Mouse (Mus musculus): Measurements from ENCODE around the gene Notch1. TPM values are rescaled to one million over a fixed set of nuclear protein-coding genes. Genes with fewer than 3 reads are reported as not detected.

Gene Notch1
- polyA plus RNA-seq, 1 experiment, result 16.3 TPM

DNA sequence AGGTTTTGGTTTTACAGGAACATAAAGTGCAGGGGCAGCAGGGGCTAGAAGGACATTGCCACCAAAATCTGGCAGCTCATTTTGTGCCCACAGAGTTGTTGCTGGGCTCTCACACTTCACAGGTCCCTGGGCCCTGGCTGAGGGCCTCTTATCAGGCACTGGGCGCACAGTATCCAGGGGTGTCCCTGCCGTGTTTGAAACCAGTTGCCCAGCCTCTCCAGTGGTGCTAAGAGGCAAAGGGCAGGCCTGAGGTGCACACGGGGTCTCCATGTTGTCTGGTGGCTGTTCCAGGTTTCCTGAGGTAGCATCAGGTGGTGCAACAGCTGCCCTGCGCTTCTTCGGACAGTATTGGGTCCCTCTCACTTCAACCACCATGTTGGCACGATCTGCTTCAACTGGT lies 76.8 kb downstream of the Notch1 start:
- Histone ChIP-seq H3K27me3 (ENCODE audit: control insufficient read depth, insufficient read depth, insufficient read length) (no peaks in the 10 kb centered on the region), H3K36me3 (ENCODE audit: control insufficient read depth, insufficient read depth) (peaks cover 40% of the 10 kb centered on the region), H3ac (ENCODE audit: control insufficient read depth, insufficient read length) (no peak overlapping the region), H3K4me2 (ENCODE audit: low read depth) (no peak overlapping the region), H3K79me2 (ENCODE audit: control insufficient read depth, insufficient read depth) (peaks cover 48% of the 10 kb centered on the region), H3K4me3 (no peak overlapping the region)
- no peak for TF ChIP-seq SRF (IDR thresholded peaks at IDR 0.05; ENCODE audit: control insufficient read depth, insufficient read length, low read depth)
- no peak for TF ChIP-seq MAX (IDR thresholded peaks at IDR 0.05; ENCODE audit: low read depth)
- no peak for TF ChIP-seq POLR2AphosphoS2 (IDR thresholded peaks at IDR 0.05; ENCODE audit: insufficient read length, low read depth)
- TF ChIP-seq TCF3 (IDR thresholded peaks at IDR 0.05; ENCODE audit: insufficient read length, low read depth), result no peak
- TF ChIP-seq POLR2A (IDR thresholded peaks at IDR 0.05; ENCODE audit: insufficient read length, low read depth), result no peak

DNA sequence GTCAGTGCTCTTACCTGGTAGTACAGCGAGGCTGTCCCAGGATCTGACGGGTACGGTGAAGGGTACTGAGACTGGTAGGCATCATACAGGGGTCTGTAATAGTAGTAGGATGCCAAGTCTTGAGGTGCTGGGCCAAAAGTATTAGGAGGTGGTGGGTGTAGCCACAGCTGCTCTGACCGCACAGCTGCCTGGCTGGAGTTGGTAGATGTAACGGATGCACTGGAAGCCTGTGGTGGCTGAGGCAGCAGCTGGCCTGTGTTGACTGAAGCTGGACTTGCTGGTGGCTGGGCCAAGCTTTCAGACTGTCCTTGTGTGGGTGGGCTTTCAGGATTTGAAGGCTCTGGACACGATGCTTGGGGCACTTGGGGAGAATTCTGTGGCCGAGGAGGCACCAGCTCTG lies 78.1 kb downstream of the Notch1 start:
- peaks cover 52% of the 10 kb centered on the region for H3K36me3 ChIP-seq (ENCODE audit: control insufficient read depth, insufficient read depth)
- peaks cover 35% of the 10 kb centered on the region for H3K79me2 ChIP-seq (ENCODE audit: control insufficient read depth, insufficient read depth)
- no peak overlapping the region for H3K4me3 ChIP-seq
- no peaks in the 10 kb centered on the region for H3K27me3 ChIP-seq (ENCODE audit: control insufficient read depth, insufficient read depth, insufficient read length)
- H3ac ChIP-seq (ENCODE audit: control insufficient read depth, insufficient read length), result no peak overlapping the region
- TF ChIP-seq TCF12 (IDR thresholded peaks at IDR 0.05; ENCODE audit: insufficient read depth, poor library complexity, severe bottlenecking) (peak; percentile 53), MYOD1 (IDR thresholded peaks at IDR 0.05; ENCODE audit: control insufficient read depth in 1 of 3, insufficient read length in 2 of 3, low read depth in 2 of 3) (peak; percentile 52 to 98 (median 97)), CEBPB (IDR thresholded peaks at IDR 0.05; ENCODE audit: insufficient read depth, poor library complexity, severe bottlenecking) (no peak), TCF3 (IDR thresholded peaks at IDR 0.05; ENCODE audit: insufficient read length, low read depth) (peak; percentile 84), MAX (IDR thresholded peaks at IDR 0.05; ENCODE audit: low read depth) (no peak), E2F4 (IDR thresholded peaks at IDR 0.05; ENCODE audit: insufficient read depth) (no peak), REST (IDR thresholded peaks at IDR 0.05; ENCODE audit: insufficient read depth, insufficient read length) (no peak), POLR2A (IDR thresholded peaks at IDR 0.05; ENCODE audit: insufficient read length, low read depth) (no peak), SRF (IDR thresholded peaks at IDR 0.05; ENCODE audit: control insufficient read depth, insufficient read length, low read depth) (no peak), MYOG (IDR thresholded peaks at IDR 0.05; ENCODE audit: control insufficient read depth in 1 of 3, insufficient read depth in 1 of 3, insufficient read length in 2 of 3, low read depth in 2 of 3) (peak; percentile 56 to 98 (median 96)), USF1 (IDR thresholded peaks at IDR 0.05; ENCODE audit: low read depth) (no peak), POLR2AphosphoS2 (IDR thresholded peaks at IDR 0.05; ENCODE audit: insufficient read length, low read depth) (no peak)
- peak overlapping the region; percentile 15 for H3K4me2 ChIP-seq (ENCODE audit: low read depth)

- H3K4me3 ChIP-seq, result no peak overlapping the region
- H3K79me2 ChIP-seq (ENCODE audit: control insufficient read depth, insufficient read depth), result peaks cover 24% of the 10 kb centered on the region
- H3ac ChIP-seq (ENCODE audit: control insufficient read depth, insufficient read length), result no peak overlapping the region
- H3K4me2 ChIP-seq (ENCODE audit: low read depth), result no peak overlapping the region
- no peaks in the 10 kb centered on the region for H3K27me3 ChIP-seq (ENCODE audit: control insufficient read depth, insufficient read depth, insufficient read length)
- TF ChIP-seq E2F4 (IDR thresholded peaks at IDR 0.05; ENCODE audit: insufficient read depth), result no peak
- no peak for TF ChIP-seq USF1 (IDR thresholded peaks at IDR 0.05; ENCODE audit: low read depth)
- no peak for TF ChIP-seq MYOD1 (IDR thresholded peaks at IDR 0.05; ENCODE audit: control insufficient read depth in 1 of 3, insufficient read length in 2 of 3, low read depth in 2 of 3)
- H3K36me3 ChIP-seq (ENCODE audit: control insufficient read depth, insufficient read depth), result peaks cover 62% of the 10 kb centered on the region
Observed at GRCm38 (mm10) chr2:26437221-26437620, 79.2 kb downstream of the Notch1 start.

DNA sequence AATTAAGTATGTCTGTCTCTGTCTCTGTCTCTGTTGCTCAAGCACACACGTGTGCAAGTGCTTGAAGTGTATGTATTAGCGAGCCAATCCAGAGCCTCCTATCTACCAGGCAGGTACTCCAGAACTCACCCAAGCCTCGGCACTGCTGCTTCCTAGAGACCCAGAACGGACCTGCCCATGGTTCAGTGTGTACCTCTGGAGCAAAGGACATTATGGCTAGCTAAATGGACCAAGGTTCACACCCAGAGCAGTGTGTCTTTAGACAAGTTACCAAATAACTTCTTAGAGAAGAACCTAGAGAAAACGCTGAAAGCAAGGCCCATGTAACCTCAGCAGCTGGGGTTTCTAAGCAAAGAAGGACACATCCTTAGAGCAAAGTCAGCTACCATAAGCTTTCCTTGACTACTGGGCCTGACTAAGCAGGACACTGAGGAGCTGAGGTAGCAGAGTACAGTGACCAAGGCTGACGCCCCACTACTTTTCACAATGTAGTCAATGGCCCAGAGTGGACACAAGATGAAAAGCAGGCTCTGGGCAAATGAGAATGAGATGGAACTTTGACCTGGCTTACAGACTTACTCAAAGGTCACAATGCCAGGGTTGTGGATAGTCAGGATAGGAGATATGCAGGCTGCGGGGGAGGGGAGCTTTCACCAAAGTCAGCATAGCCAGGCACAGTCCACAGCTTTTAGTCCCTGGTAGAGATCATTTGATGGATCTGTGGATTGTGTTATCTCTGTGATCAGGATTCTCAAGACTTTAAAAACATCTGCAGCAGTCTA lies 81.5 kb downstream of the Notch1 start:
- TF ChIP-seq POLR2A (IDR thresholded peaks at IDR 0.05; ENCODE audit: insufficient read length, low read depth) (no peak), E2F4 (IDR thresholded peaks at IDR 0.05; ENCODE audit: insufficient read depth) (no peak), MYOG (IDR thresholded peaks at IDR 0.05; ENCODE audit: control insufficient read depth in 1 of 3, insufficient read depth in 1 of 3, insufficient read length in 2 of 3, low read depth in 2 of 3) (no peak), REST (IDR thresholded peaks at IDR 0.05; ENCODE audit: insufficient read depth, insufficient read length) (no peak), TCF12 (IDR thresholded peaks at IDR 0.05; ENCODE audit: insufficient read depth, poor library complexity, severe bottlenecking) (no peak), SRF (IDR thresholded peaks at IDR 0.05; ENCODE audit: control insufficient read depth, insufficient read length, low read depth) (no peak), POLR2AphosphoS2 (IDR thresholded peaks at IDR 0.05; ENCODE audit: insufficient read length, low read depth) (no peak), MYOD1 (IDR thresholded peaks at IDR 0.05; ENCODE audit: control insufficient read depth in 1 of 3, insufficient read length in 2 of 3, low read depth in 2 of 3) (no peak), USF1 (IDR thresholded peaks at IDR 0.05; ENCODE audit: low read depth) (no peak), TCF3 (IDR thresholded peaks at IDR 0.05; ENCODE audit: insufficient read length, low read depth) (no peak), CEBPB (IDR thresholded peaks at IDR 0.05; ENCODE audit: insufficient read depth, poor library complexity, severe bottlenecking) (no peak), MAX (IDR thresholded peaks at IDR 0.05; ENCODE audit: low read depth) (no peak)
- Histone ChIP-seq H3ac (ENCODE audit: control insufficient read depth, insufficient read length) (no peak overlapping the region), H3K4me2 (ENCODE audit: low read depth) (no peak overlapping the region), H3K27me3 (ENCODE audit: control insufficient read depth, insufficient read depth, insufficient read length) (no peaks in the 10 kb centered on the region), H3K79me2 (ENCODE audit: control insufficient read depth, insufficient read depth) (peaks cover 21% of the 10 kb centered on the region), H3K36me3 (ENCODE audit: control insufficient read depth, insufficient read depth) (peaks cover 68% of the 10 kb centered on the region), H3K4me3 (no peak overlapping the region)

GRCm38 (mm10) chr2:26429851-26430250 lies 86.6 kb downstream of the Notch1 start:
- Histone ChIP-seq H3K79me2 (ENCODE audit: control insufficient read depth, insufficient read depth) (no peaks in the 10 kb centered on the region), H3K36me3 (ENCODE audit: control insufficient read depth, insufficient read depth) (peaks cover 82% of the 10 kb centered on the region), H3ac (ENCODE audit: control insufficient read depth, insufficient read length) (no peak overlapping the region), H3K27me3 (ENCODE audit: control insufficient read depth, insufficient read depth, insufficient read length) (no peaks in the 10 kb centered on the region), H3K4me2 (ENCODE audit: low read depth) (no peak overlapping the region), H3K4me3 (no peak overlapping the region)
- no peak for TF ChIP-seq CEBPB (IDR thresholded peaks at IDR 0.05; ENCODE audit: insufficient read depth, poor library complexity, severe bottlenecking)
- no peak for TF ChIP-seq POLR2AphosphoS2 (IDR thresholded peaks at IDR 0.05; ENCODE audit: insufficient read length, low read depth)
- TF ChIP-seq SRF (IDR thresholded peaks at IDR 0.05; ENCODE audit: control insufficient read depth, insufficient read length, low read depth), result no peak
- TF ChIP-seq MYOD1 (IDR thresholded peaks at IDR 0.05; ENCODE audit: control insufficient read depth in 1 of 3, insufficient read length in 2 of 3, low read depth in 2 of 3), result no peak
- no peak for TF ChIP-seq TCF3 (IDR thresholded peaks at IDR 0.05; ENCODE audit: insufficient read length, low read depth)
- TF ChIP-seq REST (IDR thresholded peaks at IDR 0.05; ENCODE audit: insufficient read depth, insufficient read length), result no peak
- no peak for TF ChIP-seq USF1 (IDR thresholded peaks at IDR 0.05; ENCODE audit: low read depth)
- no peak for TF ChIP-seq MYOG (IDR thresholded peaks at IDR 0.05; ENCODE audit: control insufficient read depth in 1 of 3, insufficient read depth in 1 of 3, insufficient read length in 2 of 3, low read depth in 2 of 3)
- no peak for TF ChIP-seq E2F4 (IDR thresholded peaks at IDR 0.05; ENCODE audit: insufficient read depth)
- TF ChIP-seq MAX (IDR thresholded peaks at IDR 0.05; ENCODE audit: low read depth), result no peak
- no peak for TF ChIP-seq POLR2A (IDR thresholded peaks at IDR 0.05; ENCODE audit: insufficient read length, low read depth)
- TF ChIP-seq TCF12 (IDR thresholded peaks at IDR 0.05; ENCODE audit: insufficient read depth, poor library complexity, severe bottlenecking), result no peak
